ENCODE assay signal across 9 mouse cellular contexts in the genomic region with DNA sequence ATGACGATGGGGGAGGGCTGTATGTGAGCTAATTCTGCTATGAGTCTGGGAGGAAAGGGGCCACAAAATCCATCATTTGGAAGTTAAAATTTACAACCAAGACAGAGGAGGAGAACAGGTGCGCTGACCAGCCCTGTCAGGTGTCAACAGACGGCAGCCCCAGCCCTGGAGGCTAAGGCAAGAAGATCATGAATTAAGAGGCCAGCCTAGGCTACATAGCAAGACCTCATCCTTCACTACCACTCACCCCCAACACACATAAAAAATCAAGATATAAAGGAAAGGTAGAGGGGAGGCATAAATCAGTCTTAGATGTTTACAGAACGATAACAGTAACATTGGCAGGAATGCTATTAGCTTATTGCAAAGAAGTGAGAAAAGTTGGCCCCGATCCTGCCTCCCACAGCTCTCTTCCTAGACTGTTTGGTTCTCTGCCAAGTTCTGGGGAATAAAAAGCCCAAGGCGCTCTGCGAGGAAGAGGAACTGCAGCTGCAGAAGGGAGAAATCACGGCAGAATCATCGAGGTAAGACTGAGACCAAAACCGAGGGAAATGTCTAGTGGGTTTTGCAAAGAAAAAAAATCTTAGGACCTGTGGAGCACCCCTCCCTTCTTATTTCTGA. TPM values are rescaled to one million over a fixed set of nuclear protein-coding genes. Genes with fewer than 3 reads are reported as not detected.
DNase-seq lines count a peak whose midpoint lies in the region; ATAC-seq lines count a peak whose summit lies in the region.
"Had no signal": no experiment of that assay in that cellular context is flagged by ENCODE, and none has a peak within 500 bp of the region (broad histone marks: within the 10 kb centered on the region; RNA-seq: fewer than 3 reads in every experiment).

Gene Il33 (plus strand): TSS at position 477 of the 621 bp plus-strand sequence.

- 43% methylated on average over 10 of the region's 10 CpGs for WGBS in forebrain, embryonic 14.5 days
- 85% methylated on average over 10 of the region's 10 CpGs for WGBS in forebrain, embryonic 11.5 days
- 19% methylated on average over 10 of the region's 10 CpGs for WGBS in kidney, embryonic 14.5 days

- no peak within 1 kb of the TSS for H3K9ac ChIP-seq in forebrain, embryonic 14.5 days (ENCODE audit: low read length)
- H3K9ac ChIP-seq in forebrain, embryonic 11.5 days (ENCODE audit: low read length): no peak within 1 kb of the TSS
- peak within 1 kb of the TSS; percentile 14; the same call in 1 of the 2 replicates for H3K9ac ChIP-seq in kidney, embryonic 14.5 days (ENCODE audit: low read depth, low read length)
- H3K9ac ChIP-seq: neural tube, embryonic 12.5 days had no signal

- no peak within 1 kb of the TSS for H3K4me3 ChIP-seq in forebrain, embryonic 14.5 days (ENCODE audit: low read depth, low read length)
- H3K4me3 ChIP-seq in forebrain, embryonic 11.5 days (ENCODE audit: low read depth, low read length): no peak within 1 kb of the TSS
- peak within 1 kb of the TSS; percentile 23 for H3K4me3 ChIP-seq in kidney, embryonic 14.5 days (ENCODE audit: low read length)
- H3K4me3 ChIP-seq: neural tube, embryonic 12.5 days had no signal

- DNase-seq in forebrain, embryonic 14.5 days (ENCODE audit: low spot score): peak; percentile 93
- no peak for DNase-seq in forebrain, embryonic 11.5 days (ENCODE audit: low spot score)
- DNase-seq in brain, adult 2 months (ENCODE audit: low read depth, low spot score): peak; percentile 90
- DNase-seq in gastrocnemius, postnatal 36 days: peak; percentile 30 to 61
- DNase-seq in left cerebral cortex, postnatal 4 days: peak; percentile 79
- peak; percentile 42 for DNase-seq in right cerebral cortex, postnatal 25 days
- no peak for DNase-seq in thymus, adult 18-20 months

- H3K27me3 ChIP-seq in forebrain, embryonic 14.5 days (replicated peaks; ENCODE audit: control insufficient read depth, insufficient read depth, low read length): no peaks in the 10 kb centered on the region
- no peaks in the 10 kb centered on the region for H3K27me3 ChIP-seq in forebrain, embryonic 11.5 days (ENCODE audit: control insufficient read depth, insufficient read depth, low read length)
- H3K27me3 ChIP-seq in kidney, embryonic 14.5 days (ENCODE audit: control insufficient read depth, insufficient read depth, low read length): no peaks in the 10 kb centered on the region
- H3K27me3 ChIP-seq: neural tube, embryonic 12.5 days had no signal

- no peaks in the 10 kb centered on the region for H3K36me3 ChIP-seq in forebrain, embryonic 14.5 days (ENCODE audit: control insufficient read depth, insufficient read depth, low read length)
- no peaks in the 10 kb centered on the region for H3K36me3 ChIP-seq in forebrain, embryonic 11.5 days (ENCODE audit: control insufficient read depth, insufficient read depth, low read length)
- no peaks in the 10 kb centered on the region for H3K36me3 ChIP-seq in kidney, embryonic 14.5 days (ENCODE audit: control insufficient read depth, insufficient read depth, low read length)
- H3K36me3 ChIP-seq: neural tube, embryonic 12.5 days had no signal

- no peaks in the 10 kb centered on the region for H3K9me3 ChIP-seq in forebrain, embryonic 14.5 days (replicated peaks; ENCODE audit: control insufficient read depth, low read length)
- no peaks in the 10 kb centered on the region for H3K9me3 ChIP-seq in forebrain, embryonic 11.5 days (ENCODE audit: control insufficient read depth, low read length)
- no peaks in the 10 kb centered on the region for H3K9me3 ChIP-seq in kidney, embryonic 14.5 days (ENCODE audit: control insufficient read depth, low read length)
- H3K9me3 ChIP-seq: neural tube, embryonic 12.5 days had no signal

- H3K27ac ChIP-seq in forebrain, embryonic 14.5 days (ENCODE audit: low read depth, low read length): no peak within 1 kb of the TSS
- no peak within 1 kb of the TSS for H3K27ac ChIP-seq in forebrain, embryonic 11.5 days (ENCODE audit: low read depth, low read length)
- peak within 1 kb of the TSS; percentile 73 for H3K27ac ChIP-seq in kidney, embryonic 14.5 days (ENCODE audit: low read depth, low read length)
- H3K27ac ChIP-seq: neural tube, embryonic 12.5 days had no signal

- no peaks in the 10 kb centered on the region; the same call in 1 of the 2 replicates for H3K4me1 ChIP-seq in forebrain, embryonic 14.5 days (ENCODE audit: control insufficient read depth, insufficient read depth, low read length)
- no peaks in the 10 kb centered on the region for H3K4me1 ChIP-seq in forebrain, embryonic 11.5 days (replicated peaks; ENCODE audit: control insufficient read depth, insufficient read depth, low read length)
- peaks cover 31% of the 10 kb centered on the region for H3K4me1 ChIP-seq in kidney, embryonic 14.5 days (ENCODE audit: control insufficient read depth, insufficient read depth, low read length)
- H3K4me1 ChIP-seq: neural tube, embryonic 12.5 days had no signal

- no peak for ATAC-seq in forebrain, embryonic 14.5 days
- no peak for ATAC-seq in forebrain, embryonic 11.5 days (replicated peaks; ENCODE audit: low FRiP score)
- ATAC-seq in kidney, embryonic 14.5 days (ENCODE audit: low FRiP score, low TSS enrichment): peak; percentile 78

- H3K4me2 ChIP-seq in forebrain, embryonic 14.5 days (ENCODE audit: low read length): 0 out of 2 replicates have a peak within 1 kb of the TSS, but pooled peaks have one; percentile 1
- H3K4me2 ChIP-seq in forebrain, embryonic 11.5 days (ENCODE audit: low read depth, low read length, severe bottlenecking): no peak within 1 kb of the TSS
- H3K4me2 ChIP-seq in kidney, embryonic 14.5 days (replicated peaks; ENCODE audit: low read depth, low read length): peak within 1 kb of the TSS; percentile 28
- H3K4me2 ChIP-seq: neural tube, embryonic 12.5 days had no signal

- intact Hi-C loops in gastrocnemius, postnatal 36 days (cut with DNase I): no loop called here
- intact Hi-C loops in left cerebral cortex, postnatal 4 days (cut with DNase I): no loop called here

RNA-seq across cellular contexts. Expression of gene Il33, which starts in this region (rescaled TPM):
- polyA plus RNA-seq in forebrain, embryonic 14.5 days (2014; fragmentation: Nextera tagmentation; extraction: Ambion mirVana): 0.36 and 0.55 TPM in 2 replicates
- polyA plus RNA-seq in forebrain, embryonic 11.5 days (2014; fragmentation: Nextera tagmentation; extraction: Ambion mirVana): 0.40 and 0.53 TPM in 2 replicates
- 1 to 10 TPM; 4.0 to 5.6 TPM for total RNA-seq in gastrocnemius, postnatal 36 days (2021)
- polyA plus RNA-seq in kidney, embryonic 14.5 days (2014; fragmentation: Nextera tagmentation; extraction: Ambion mirVana): 28.0 and 28.3 TPM in 2 replicates
- total RNA-seq in left cerebral cortex, postnatal 4 days (2021): 1 to 10 TPM; 1.2 to 1.8 TPM

Comparison
In these comparisons a context has a peak if more than half of its experiments do, and no peak if none do; other contexts are left out.
1. RNA of gene Il33 (polyA plus RNA-seq): 28.0 to 28.3 TPM in kidney, embryonic 14.5 days; 0.36 to 0.55 TPM in forebrain, embryonic 14.5 days and 0.40 to 0.53 TPM in forebrain, embryonic 11.5 days; every median in the first group is over 10 times any median in the second.
2. Peak in DNase-seq and H3K4me2 ChIP-seq in forebrain, embryonic 14.5 days; RNA of the gene not detected or under 1 TPM.
3. DNase-seq: peak in brain, adult 2 months (single experiment), gastrocnemius, postnatal 36 days (2 of 2), left cerebral cortex, postnatal 4 days (single experiment) and right cerebral cortex, postnatal 25 days (single experiment); none in forebrain, embryonic 11.5 days (single experiment) and thymus, adult 18-20 months (0 of 2).